Mouse (Mus musculus) CH12.LX (cell line): ENCODE measurements around the gene Tnnt1. TPM values are rescaled to one million over a fixed set of nuclear protein-coding genes. Genes with fewer than 3 reads are reported as not detected.

Experiments
- DNase-seq: peaks from one replicate; pipeline ENCODE4 v3.0.0-alpha.2; 2013; ENCODE audit errors: extremely low read depth
- H3K27ac ChIP-seq: 2 replicates; pipeline ENCODE4 v1.5.1; 2012; ENCODE audit warnings: low read depth, mild to moderate bottlenecking, control low read depth, moderate library complexity; ENCODE audit not compliant: insufficient read depth
- H3K27me3 ChIP-seq: replicated peaks from 2 replicates; pipeline ENCODE3; 2012; ENCODE audit warnings: inconsistent platforms
- H3K36me3 ChIP-seq, 2 experiments: replicated peaks in 1 of 2; 2 replicates each; pipeline versions ENCODE3 to v1.6.1; 2012; ENCODE audit warnings: inconsistent platforms in 1 of 2, low read length in 1 of 2, mild to moderate bottlenecking in 1 of 2, mixed read lengths in 1 of 2, moderate library complexity in 1 of 2; ENCODE audit not compliant: control insufficient read depth in 1 of 2, insufficient read depth in 1 of 2
- H3K4me1 ChIP-seq, 2 experiments: 2 replicates each; pipeline ENCODE4 v1.6.1; 2012; ENCODE audit warnings: inconsistent platforms in 1 of 2, moderate library complexity in 1 of 2; ENCODE audit not compliant: insufficient read depth in 2 of 2, control insufficient read depth in 1 of 2
- H3K4me2 ChIP-seq: 2 replicates; pipeline ENCODE4 v1.6.1; 2012; ENCODE audit warnings: low read depth, mild to moderate bottlenecking, control low read depth; ENCODE audit not compliant: poor library complexity, insufficient read depth, severe bottlenecking
- H3K4me3 ChIP-seq, 3 experiments: fragments of 150-350 bp in 1 of 3; sonication (generic) in 1 of 3; replicated peaks in 1 of 3; 2 replicates each; pipeline versions ENCODE3 to v1.5.1; 2011 to 2012; ENCODE audit warnings: low read depth in 2 of 3, low read length in 2 of 3, mild to moderate bottlenecking in 2 of 3, moderate library complexity in 2 of 3, control low read depth in 1 of 3, improper control_type of control experiment in 1 of 3, inconsistent platforms in 1 of 3, mixed read lengths in 1 of 3; ENCODE audit not compliant: poor library complexity in 1 of 3
- H3K79me2 ChIP-seq: replicated peaks from 2 replicates; pipeline ENCODE4 v1.6.1; 2012; ENCODE audit warnings: mild to moderate bottlenecking, moderate library complexity; ENCODE audit not compliant: control insufficient read depth, poor library complexity, insufficient read depth, severe bottlenecking; ENCODE audit errors: extremely low read depth
- H3K9ac ChIP-seq: 2 replicates; pipeline ENCODE4 v1.6.1; 2012; ENCODE audit warnings: low read depth, mild to moderate bottlenecking, control low read depth, moderate library complexity; ENCODE audit not compliant: insufficient read depth
- H3K9me3 ChIP-seq: replicated peaks from 2 replicates; pipeline ENCODE3; 2012; ENCODE audit warnings: low read length, inconsistent platforms, mixed read lengths
- BHLHE40 ChIP-seq: IDR thresholded peaks from 2 replicates; pipeline ENCODE4 v1.6.1; 2011; ENCODE audit warnings: mild to moderate bottlenecking, low read depth, low read length, improper control_type of control experiment
- CHD1 ChIP-seq: IDR thresholded peaks from 2 replicates; pipeline ENCODE4 v1.6.1; 2012; ENCODE audit warnings: low read depth, low read length, improper control_type of control experiment, inconsistent platforms
- CHD2 ChIP-seq: IDR thresholded peaks from 2 replicates; pipeline ENCODE4 v1.6.1; 2011; ENCODE audit warnings: low read length, improper control_type of control experiment
- CTCF ChIP-seq, 2 experiments: IDR thresholded peaks in 1 of 2; conservative IDR thresholded peaks in 1 of 2; 2 replicates each; pipeline ENCODE4 v1.5.1; 2011 to 2012; ENCODE audit warnings: low read depth in 2 of 2, low read length in 2 of 2, improper control_type of control experiment in 1 of 2, inconsistent platforms in 1 of 2, mild to moderate bottlenecking in 1 of 2, moderate library complexity in 1 of 2
- E2F4 ChIP-seq: IDR thresholded peaks from 2 replicates; pipeline ENCODE4 v1.6.1; 2011; ENCODE audit warnings: low read depth, low read length, improper control_type of control experiment; ENCODE audit not compliant: insufficient replicate concordance
- ELF1 ChIP-seq: IDR thresholded peaks from 2 replicates; pipeline ENCODE4 v1.6.1; 2014; ENCODE audit warnings: low read depth, mild to moderate bottlenecking, inconsistent platforms, low read length, improper control_type of control experiment
- EP300 ChIP-seq: IDR thresholded peaks from 2 replicates; pipeline ENCODE4 v1.6.1; 2011; ENCODE audit warnings: low read length, improper control_type of control experiment
- ETS1 ChIP-seq: conservative IDR thresholded peaks from 2 replicates; pipeline ENCODE4 v1.6.1; 2012; ENCODE audit warnings: low read depth, mild to moderate bottlenecking, inconsistent platforms, low read length, improper control_type of control experiment, moderate library complexity
- HCFC1 ChIP-seq: IDR thresholded peaks from 2 replicates; pipeline ENCODE4 v1.6.1; 2012; ENCODE audit warnings: low read depth, mild to moderate bottlenecking, inconsistent platforms, low read length, improper control_type of control experiment
- JUN ChIP-seq: IDR thresholded peaks from 2 replicates; pipeline ENCODE4 v1.6.1; 2011; ENCODE audit warnings: low read depth, mild to moderate bottlenecking, low read length, improper control_type of control experiment, moderate library complexity; ENCODE audit not compliant: insufficient read depth
- JUND ChIP-seq: conservative IDR thresholded peaks from 2 replicates; pipeline ENCODE4 v1.6.1; 2011; ENCODE audit warnings: low read depth, low read length, improper control_type of control experiment
- KAT2A ChIP-seq: IDR thresholded peaks from 2 replicates; pipeline ENCODE4 v1.6.1; 2012; ENCODE audit warnings: low read length, improper control_type of control experiment, inconsistent platforms; ENCODE audit not compliant: insufficient replicate concordance
- MAX ChIP-seq: IDR thresholded peaks from 2 replicates; pipeline ENCODE4 v1.6.1; 2011; ENCODE audit warnings: low read length, improper control_type of control experiment
- MAZ ChIP-seq: IDR thresholded peaks from 2 replicates; pipeline ENCODE4 v1.6.1; 2012; ENCODE audit warnings: low read depth, mild to moderate bottlenecking, inconsistent platforms, low read length, improper control_type of control experiment, moderate library complexity
- MYC ChIP-seq: IDR thresholded peaks from 2 replicates; pipeline ENCODE4 v1.6.1; 2011; ENCODE audit warnings: low read depth, mild to moderate bottlenecking, improper control_type of control experiment, low read length
- NELFE ChIP-seq: IDR thresholded peaks from 2 replicates; pipeline ENCODE4 v1.6.1; 2011; ENCODE audit warnings: low read depth, low read length, improper control_type of control experiment
- NRF1 ChIP-seq: IDR thresholded peaks from 2 replicates; pipeline ENCODE4 v1.6.1; 2014; ENCODE audit warnings: low read depth, mild to moderate bottlenecking, inconsistent platforms, low read length, improper control_type of control experiment, moderate library complexity
- PAX5 ChIP-seq: IDR thresholded peaks from 2 replicates; pipeline ENCODE4 v1.6.1; 2012; ENCODE audit warnings: low read length, inconsistent platforms, mixed read lengths
- POLR2AphosphoS2 ChIP-seq: IDR thresholded peaks from 2 replicates; pipeline ENCODE4 v1.6.1; 2011; ENCODE audit warnings: low read depth, low read length, improper control_type of control experiment
- RAD21 ChIP-seq: IDR thresholded peaks from 2 replicates; pipeline ENCODE4 v1.6.1; 2011; ENCODE audit warnings: low read depth, mild to moderate bottlenecking, low read length, improper control_type of control experiment, moderate library complexity
- SIN3A ChIP-seq: IDR thresholded peaks from 2 replicates; pipeline ENCODE4 v1.6.1; 2012; ENCODE audit warnings: low read length, improper control_type of control experiment, inconsistent platforms
- SMC3 ChIP-seq: IDR thresholded peaks from 2 replicates; pipeline ENCODE4 v1.6.1; 2011; ENCODE audit warnings: low read depth, low read length, improper control_type of control experiment
- TCF12 ChIP-seq: IDR thresholded peaks from 2 replicates; pipeline ENCODE4 v1.6.1; 2014; ENCODE audit warnings: low read depth, mild to moderate bottlenecking, inconsistent platforms, low read length, improper control_type of control experiment
- USF2 ChIP-seq: conservative IDR thresholded peaks from 2 replicates; pipeline ENCODE4 v1.6.1; 2011; ENCODE audit warnings: low read depth, low read length, improper control_type of control experiment
- ZC3H11A ChIP-seq: IDR thresholded peaks from 2 replicates; pipeline ENCODE4 v1.6.1; 2012; ENCODE audit warnings: low read depth, mild to moderate bottlenecking, inconsistent platforms, low read length, improper control_type of control experiment
- ZMIZ1 ChIP-seq: IDR thresholded peaks from 2 replicates; pipeline ENCODE4 v1.6.1; 2012; ENCODE audit warnings: low read depth, mild to moderate bottlenecking, inconsistent platforms, low read length, improper control_type of control experiment
- dilution Hi-C: fragments of 300-500 bp; cut with MboI; formaldehyde crosslinking; loops from 2 replicates; pipeline ENCODE4 v1.14.3; 2020; ENCODE audit warnings: low sequenced_read_pairs; ENCODE audit not compliant: extremely low pct_unique_long_range_greater_than_20kb, extremely low pct_ligation_motif_present
- in situ Hi-C: fragments of 300-500 bp; cut with MboI; formaldehyde crosslinking; loops from 3 replicates; pipeline ENCODE4 v1.14.3; 2019; ENCODE audit warnings: low sequenced_read_pairs, low pct_ligation_motif_present, low pct_unique_long_range_greater_than_20kb, mixed read lengths
- polyA plus RNA-seq: library from polyadenylated mRNA; unstranded; fragments of >175 nt; gene quantifications from 2 replicates; pipeline ENCODE4 v1.2.1, GENCODE M21; 2012; ENCODE audit warnings: low read depth; ENCODE audit not compliant: insufficient read length
- total RNA-seq, 2 experiments: library from RNA; depleted of rRNA; stranded (reverse); fragments of 300-350 nt in 1 of 2; fragments of >200 nt in 1 of 2; gene quantifications; 2 replicates each; pipeline ENCODE4 v1.2.3; 2012 to 2014

Tnnt1 gene
- total RNA-seq (2012; rRNA removed) (0.25 and 0.30 TPM in 2 replicates), total RNA-seq (2014; rRNA removed) (0.53 TPM in 1 of 2 replicates, not detected in the other), polyA plus RNA-seq (0.36 and 0.76 TPM in 2 replicates)

DNA sequence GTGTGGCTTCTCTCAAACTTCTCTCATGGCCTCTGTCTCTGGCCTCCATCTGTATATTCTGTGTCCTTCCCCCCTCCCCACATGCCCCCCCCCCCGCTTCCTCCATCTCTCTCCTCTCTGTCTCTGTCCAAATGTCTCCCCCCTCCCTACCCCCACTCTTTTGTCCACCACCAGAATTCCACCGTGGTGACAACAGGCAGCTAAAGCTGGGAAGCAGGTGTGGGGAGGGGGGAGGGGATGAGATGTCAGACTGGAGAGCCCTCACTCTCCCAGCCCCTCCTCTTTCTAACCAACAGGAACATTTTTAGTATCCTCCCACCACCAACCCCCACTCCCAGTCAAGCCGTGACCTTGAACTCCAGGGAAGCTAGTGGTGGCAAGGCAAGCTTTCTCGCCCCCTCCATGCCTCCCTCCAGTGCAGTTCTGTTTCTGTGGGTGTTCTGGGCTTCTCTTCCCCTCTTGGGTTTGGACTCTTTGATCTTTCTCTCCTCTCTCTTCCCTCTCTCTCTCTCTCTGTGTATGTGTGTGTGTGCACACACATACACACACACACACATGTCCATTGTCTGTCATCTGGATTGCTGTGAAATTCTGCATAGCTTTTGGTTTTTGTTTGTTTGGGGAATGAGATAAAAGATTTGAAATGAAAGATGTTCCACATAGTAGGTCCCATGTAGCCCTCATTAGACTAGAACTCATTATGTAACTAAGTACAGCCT lies at the start of gene Tnnt1:
TSS of gene Tnnt1 (minus strand) at position 51 of the 719 bp plus-strand sequence.
- Histone ChIP-seq H3K36me3 (no peaks in the 10 kb centered on the region), H3K27me3 (no peaks in the 10 kb centered on the region), H3K9me3 (no peaks in the 10 kb centered on the region), H3K27ac (no peak within 1 kb of the TSS), H3K4me1 (peaks cover 8 to 26% of the 10 kb centered on the region in 2 experiments; a peak in 3 of 4 replicates), H3K4me2 (no peak within 1 kb of the TSS), H3K4me3 (no peak within 1 kb of the TSS), H3K9ac (no peak within 1 kb of the TSS), H3K79me2 (no peaks in the 10 kb centered on the region)
- DNase-seq = no peak
- dilution Hi-C loops = no loop called here
- in situ Hi-C loops = loop anchor here (10.0 kb wide), 1 partner anchor 392 kb away; no protein-coding TSS in a partner anchor
- TF ChIP-seq E2F4 = no peak
- no peak for TF ChIP-seq PAX5
- no peak for TF ChIP-seq SIN3A
- TF ChIP-seq ELF1 = no peak
- no peak for TF ChIP-seq JUN
- no peak for TF ChIP-seq MYC
- no peak for TF ChIP-seq HCFC1
- no peak for TF ChIP-seq CHD2
- no peak for TF ChIP-seq KAT2A
- TF ChIP-seq JUND = no peak

DNA sequence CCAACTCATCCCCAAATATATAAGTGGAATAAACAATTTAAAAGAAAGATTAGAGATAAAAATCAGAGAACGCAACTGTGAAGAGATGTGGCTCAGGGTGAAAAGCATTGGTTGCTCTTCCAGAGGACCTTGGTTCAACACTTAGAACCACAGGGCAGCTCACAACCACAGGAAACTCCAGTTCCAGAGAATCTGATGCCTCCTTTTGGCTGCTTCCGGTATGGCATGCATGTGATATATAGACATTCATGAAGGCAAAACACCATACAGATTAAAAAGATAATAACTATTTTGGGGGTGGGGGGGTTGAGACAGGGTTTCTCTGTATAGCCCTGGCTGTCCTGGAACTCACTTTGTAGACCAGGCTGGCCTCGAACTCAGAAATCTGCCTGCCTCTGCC lies 46.5 kb upstream of the Tnnt1 start:
- no peak overlapping the region for H3K27ac ChIP-seq
- H3K9me3 ChIP-seq = no peaks in the 10 kb centered on the region
- no peak overlapping the region for H3K9ac ChIP-seq
- H3K4me3 ChIP-seq = no peak overlapping the region
- no peak overlapping the region for H3K4me2 ChIP-seq
- dilution Hi-C loops = no loop called here
- no peak for DNase-seq
- no peaks in the 10 kb centered on the region for H3K36me3 ChIP-seq
- in situ Hi-C loops = loop anchor here (10.0 kb wide), 2 partner anchors 62 to 382 kb away; no protein-coding TSS in a partner anchor
- H3K79me2 ChIP-seq = no peaks in the 10 kb centered on the region
- H3K4me1 ChIP-seq = no peaks in the 10 kb centered on the region
- TF ChIP-seq CTCF (conservative IDR thresholded peaks at IDR 0.05 in 1 of 2, IDR thresholded peaks at IDR 0.05 in 1 of 2; ENCODE audit: low read depth in 2 of 2, low read length in 2 of 2) = peak in 1 of 2 experiments; percentile 31; a peak in 3 of 4 replicates
- TF ChIP-seq EP300 = no peak
- peaks cover 2% of the 10 kb centered on the region for H3K27me3 ChIP-seq

DNA sequence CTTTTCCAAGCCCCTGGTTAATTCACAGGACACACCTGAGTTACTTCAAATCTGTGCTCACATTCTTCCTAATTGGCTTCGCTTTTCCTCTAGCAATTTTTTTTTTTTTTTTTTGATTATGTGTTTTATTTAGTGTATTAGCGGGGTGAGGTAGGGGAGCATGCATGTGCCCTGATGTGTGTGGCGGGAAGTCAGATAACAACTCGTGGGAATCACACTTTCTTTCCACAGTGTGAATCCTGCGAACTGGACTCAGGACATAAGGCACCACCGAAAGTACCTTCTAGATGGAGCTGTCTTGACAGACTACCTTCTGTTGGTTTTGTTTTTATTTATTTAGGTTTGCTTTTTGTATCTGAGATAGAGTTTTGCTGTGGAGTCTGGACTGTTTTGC lies 41.0 kb upstream of the Tnnt1 start:
- Histone ChIP-seq H3K79me2 (no peaks in the 10 kb centered on the region), H3K9me3 (no peaks in the 10 kb centered on the region), H3K27me3 (peaks cover 38% of the 10 kb centered on the region), H3K4me3 (no peak overlapping the region), H3K27ac (no peak overlapping the region), H3K4me2 (peak overlapping the region; percentile 39; the same call in 1 of the 2 replicates), H3K4me1 (no peaks in the 10 kb centered on the region), H3K36me3 (no peaks in the 10 kb centered on the region), H3K9ac (no peak overlapping the region)
- dilution Hi-C loops = no loop called here
- in situ Hi-C loops = no loop called here
- DNase-seq = no peak
- TF ChIP-seq RAD21 (no peak), CHD1 (no peak), POLR2AphosphoS2 (no peak), MAX (no peak), NELFE (no peak), SMC3 (no peak), ETS1 (no peak), ELF1 (no peak), NRF1 (no peak), USF2 (no peak), CHD2 (no peak), ZC3H11A (no peak), ZMIZ1 (no peak), TCF12 (no peak), BHLHE40 (no peak), MAZ (no peak), MYC (no peak)
